ENCODE assay signal across 8 mouse cellular contexts in the genomic region with DNA sequence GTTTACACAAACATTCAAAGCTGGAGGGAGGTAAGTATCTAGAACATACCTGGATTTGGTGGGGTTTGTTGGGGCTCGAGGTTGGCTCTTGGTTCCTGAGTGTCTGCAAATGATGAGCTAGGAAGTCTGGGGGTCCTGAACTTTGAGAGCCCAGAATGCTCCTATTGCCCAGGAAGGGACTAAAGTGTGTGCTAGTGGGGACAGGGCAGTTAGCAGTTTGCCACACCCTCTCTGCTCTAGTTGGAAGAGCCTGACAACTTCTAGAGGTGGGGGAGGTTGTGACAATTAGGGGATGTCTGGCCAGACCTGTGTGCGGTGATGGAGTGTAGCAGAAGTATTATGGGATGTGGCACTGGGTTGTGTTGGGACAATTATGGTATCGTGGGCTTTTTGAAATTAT. TPM values are rescaled to one million over a fixed set of nuclear protein-coding genes. Genes with fewer than 3 reads are reported as not detected.
A peak's percentile ranks its signal among the peaks of the same experiment; 100 is the strongest.
DNase-seq lines count a peak whose midpoint lies in the region; ATAC-seq and TF ChIP-seq lines count a peak whose summit lies in the region.

No protein-coding gene starts in this region.

- DNase-seq in cerebellum, adult 2 months = no peak
- DNase-seq in cerebellum, adult 9-11 months = no peak
- no peak for DNase-seq in neural tube, embryonic 10.5 days (ENCODE audit: extremely low spot score, low spot score)
- peak; percentile 16 for DNase-seq in yolk sac, embryonic 10.5 days (ENCODE audit: low spot score)
- DNase-seq in gastrocnemius, postnatal 14 days = no peak
- no peak for DNase-seq in urinary bladder, postnatal 10 days (ENCODE audit: low spot score)

- WGBS in cerebellum, adult 2 months = 39% methylated on average over 3 of the region's 3 CpGs
- 59% methylated on average over 3 of the region's 3 CpGs for WGBS in neural tube, embryonic 12.5 days
- WGBS in liver, embryonic 12.5 days (ENCODE audit: insufficient replicate concordance) = 44% methylated on average over 3 of the region's 3 CpGs

- H3K4me3 ChIP-seq in cerebellum, adult 2 months (replicated peaks; ENCODE audit: insufficient read depth, low read depth, low read length) = no peak overlapping the region
- H3K4me3 ChIP-seq in neural tube, embryonic 12.5 days = no peak overlapping the region
- no peak overlapping the region for H3K4me3 ChIP-seq in liver, embryonic 12.5 days

- no peaks in the 10 kb centered on the region for H3K27me3 ChIP-seq in cerebellum, adult 2 months (ENCODE audit: control insufficient read depth, insufficient read depth, low read length)
- H3K27me3 ChIP-seq in neural tube, embryonic 12.5 days (replicated peaks) = no peaks in the 10 kb centered on the region
- no peaks in the 10 kb centered on the region for H3K27me3 ChIP-seq in liver, embryonic 12.5 days (replicated peaks)

- peaks cover 17% of the 10 kb centered on the region; the same call in 1 of the 2 replicates for H3K36me3 ChIP-seq in neural tube, embryonic 12.5 days
- H3K36me3 ChIP-seq in liver, embryonic 12.5 days = peaks cover 22% of the 10 kb centered on the region

- no peaks in the 10 kb centered on the region for H3K9me3 ChIP-seq in neural tube, embryonic 12.5 days
- no peaks in the 10 kb centered on the region for H3K9me3 ChIP-seq in liver, embryonic 12.5 days (replicated peaks)

- no peak overlapping the region for H3K4me2 ChIP-seq in neural tube, embryonic 12.5 days (replicated peaks)
- H3K4me2 ChIP-seq in liver, embryonic 12.5 days = no peak overlapping the region; the same call in 1 of the 2 replicates

- no peak for ATAC-seq in neural tube, embryonic 12.5 days (ENCODE audit: low FRiP score, low read depth)
- ATAC-seq in liver, embryonic 12.5 days = no peak

- no peak for TF ChIP-seq CTCF in cerebellum, adult 2 months (IDR thresholded peaks at IDR 0.05; ENCODE audit: borderline replicate concordance, insufficient read depth, low read depth, low read length)

- no peak overlapping the region for H3K9ac ChIP-seq in neural tube, embryonic 12.5 days
- H3K9ac ChIP-seq in liver, embryonic 12.5 days = no peak overlapping the region

- peaks cover 18% of the 10 kb centered on the region; the same call in 1 of the 2 replicates for H3K4me1 ChIP-seq in cerebellum, adult 2 months (ENCODE audit: control insufficient read depth, insufficient read depth, low read length)
- H3K4me1 ChIP-seq in neural tube, embryonic 12.5 days = peaks cover 33% of the 10 kb centered on the region
- peaks cover 66% of the 10 kb centered on the region for H3K4me1 ChIP-seq in liver, embryonic 12.5 days

- no peak for TF ChIP-seq POLR2A in cerebellum, adult 2 months (IDR thresholded peaks at IDR 0.05; ENCODE audit: borderline replicate concordance, insufficient read depth, low read length)

- intact Hi-C loops in gastrocnemius, postnatal 14 days (cut with DNase I; ENCODE audit: low total_unique reads) = no loop called here

- H3K27ac ChIP-seq in cerebellum, adult 2 months (ENCODE audit: insufficient read depth, low read length) = peak overlapping the region; percentile 60; the same call in 1 of the 2 replicates
- H3K27ac ChIP-seq in neural tube, embryonic 12.5 days = peak overlapping the region; percentile 42; the same call in 1 of the 2 replicates
- H3K27ac ChIP-seq in liver, embryonic 12.5 days = peak overlapping the region; percentile 95

RNA-seq across cellular contexts. Expression of a gene that starts 0.9 kb away (rescaled TPM):
- 110 and 112 TPM in 2 replicates for polyA plus RNA-seq in cerebellum, adult 2 months (2012; rRNA removed)
- polyA plus RNA-seq in neural tube, embryonic 12.5 days (2016; fragmentation: Nextera tagmentation; extraction: Ambion mirVana) = 115 and 121 TPM in 2 replicates
- polyA plus RNA-seq in liver, embryonic 12.5 days (2016; fragmentation: Nextera tagmentation; extraction: Ambion mirVana) = 38.3 and 40.5 TPM in 2 replicates
- 10 to 100 TPM; 75.1 to 84.3 TPM for total RNA-seq in gastrocnemius, postnatal 14 days (2021)

RNA-seq across cellular contexts. Expression of a gene that starts 27.1 kb away (rescaled TPM):
- polyA plus RNA-seq in cerebellum, adult 2 months (2012; rRNA removed) = 0.57 and 0.84 TPM in 2 replicates
- polyA plus RNA-seq in neural tube, embryonic 12.5 days (2016; fragmentation: Nextera tagmentation; extraction: Ambion mirVana) = 0.32 and 0.54 TPM in 2 replicates
- 1.9 and 2.2 TPM in 2 replicates for polyA plus RNA-seq in liver, embryonic 12.5 days (2016; fragmentation: Nextera tagmentation; extraction: Ambion mirVana)
- under 1 TPM in 1 of 2 experiments, not detected in 1; 0.24 TPM for total RNA-seq in gastrocnemius, postnatal 14 days (2021)

RNA-seq across cellular contexts. Expression of a gene that starts 36.9 kb away (rescaled TPM):
- polyA plus RNA-seq in cerebellum, adult 2 months (2012; rRNA removed) = 24.5 and 24.9 TPM in 2 replicates
- 53.9 and 56.3 TPM in 2 replicates for polyA plus RNA-seq in neural tube, embryonic 12.5 days (2016; fragmentation: Nextera tagmentation; extraction: Ambion mirVana)
- 83.1 and 85.3 TPM in 2 replicates for polyA plus RNA-seq in liver, embryonic 12.5 days (2016; fragmentation: Nextera tagmentation; extraction: Ambion mirVana)
- 10 to 100 TPM; 16.0 to 20.4 TPM for total RNA-seq in gastrocnemius, postnatal 14 days (2021)

RNA-seq across cellular contexts. Expression of a gene that starts 45.4 kb away (rescaled TPM):
- 23.7 and 24.8 TPM in 2 replicates for polyA plus RNA-seq in cerebellum, adult 2 months (2012; rRNA removed)
- 15.1 and 15.3 TPM in 2 replicates for polyA plus RNA-seq in neural tube, embryonic 12.5 days (2016; fragmentation: Nextera tagmentation; extraction: Ambion mirVana)
- polyA plus RNA-seq in liver, embryonic 12.5 days (2016; fragmentation: Nextera tagmentation; extraction: Ambion mirVana) = 2.8 and 3.7 TPM in 2 replicates
- 1 to 10 TPM; 1.4 to 2.5 TPM for total RNA-seq in gastrocnemius, postnatal 14 days (2021)

RNA-seq across cellular contexts. Expression of a gene that starts 50.2 kb away (rescaled TPM):
- polyA plus RNA-seq in cerebellum, adult 2 months (2012; rRNA removed) = 95.4 and 96.0 TPM in 2 replicates
- polyA plus RNA-seq in neural tube, embryonic 12.5 days (2016; fragmentation: Nextera tagmentation; extraction: Ambion mirVana) = 21.9 and 22.6 TPM in 2 replicates
- polyA plus RNA-seq in liver, embryonic 12.5 days (2016; fragmentation: Nextera tagmentation; extraction: Ambion mirVana) = 6.6 and 7.3 TPM in 2 replicates
- total RNA-seq in gastrocnemius, postnatal 14 days (2021) = 10 to 100 TPM; 24.0 to 28.7 TPM

Comparison
In these comparisons a context has a peak if more than half of its experiments do, and no peak if none do; other contexts are left out.
1. H3K27ac ChIP-seq: peak in every context shown above with its lines; median percentile 95 in liver, embryonic 12.5 days; 60 in cerebellum, adult 2 months; 42 in neural tube, embryonic 12.5 days.